Mouse (Mus musculus): Measurements from ENCODE around the gene Hist1h3c.

DNA sequence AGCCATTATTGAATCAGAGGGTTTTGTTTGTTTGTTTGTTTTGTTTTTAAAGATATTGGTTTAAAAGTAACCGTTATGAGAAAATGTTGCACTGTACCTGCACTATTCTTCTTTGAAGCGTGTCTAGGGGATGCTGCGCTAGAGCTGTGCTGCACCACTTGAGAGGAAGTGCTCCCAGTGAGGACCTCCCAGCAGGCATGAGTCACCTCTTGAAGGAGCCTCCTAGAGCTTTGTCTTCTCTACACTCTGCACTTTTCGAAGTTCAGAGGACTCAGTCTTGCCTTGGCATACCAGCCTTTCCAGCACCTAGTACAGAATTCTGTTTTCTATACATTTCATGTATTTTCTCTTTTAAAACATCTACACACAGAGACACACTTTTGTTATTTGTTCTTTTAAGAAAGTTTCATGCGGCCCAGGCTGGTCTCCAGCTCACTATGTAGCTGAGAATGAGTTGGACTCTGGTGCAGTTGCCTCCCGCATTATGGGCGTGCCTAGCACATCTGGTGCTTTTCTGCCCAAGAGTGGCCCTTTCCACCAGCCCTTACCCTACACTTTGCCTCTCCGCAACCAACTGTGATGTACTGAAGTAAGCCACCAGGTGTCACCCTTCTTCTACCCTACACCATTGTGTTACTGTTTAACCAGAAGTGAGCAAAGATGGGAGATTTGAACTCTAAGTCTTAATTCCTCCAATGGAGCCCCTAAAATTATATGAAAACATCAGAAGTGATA is 44.4 kb downstream of the Hist1h3c start:
- TF ChIP-seq CTCF (IDR thresholded peaks at IDR 0.05; ENCODE audit: low read depth, low read length) (peak; percentile 66), POLR2A (IDR thresholded peaks at IDR 0.05; ENCODE audit: extremely low read depth, insufficient read depth, low read length) (no peak)
